Mouse (Mus musculus) kidney, adult 18-20 months (tissue): ENCODE results near the gene Gm21987.
A peak's percentile ranks its signal among the peaks of the same experiment; 100 is the strongest.

Experiments used
- DNase-seq: peaks from one replicate; pipeline ENCODE4 v3.0.0; 2021

Gm21987 gene

GRCm38 (mm10) chr16:38349881-38350280 is 3.0 kb downstream of the Gm21987 start:
- no peak for DNase-seq

- no peak for DNase-seq
Observed at GRCm38 (mm10) chr16:38350361-38350855, 3.6 kb downstream of the Gm21987 start.

DNA sequence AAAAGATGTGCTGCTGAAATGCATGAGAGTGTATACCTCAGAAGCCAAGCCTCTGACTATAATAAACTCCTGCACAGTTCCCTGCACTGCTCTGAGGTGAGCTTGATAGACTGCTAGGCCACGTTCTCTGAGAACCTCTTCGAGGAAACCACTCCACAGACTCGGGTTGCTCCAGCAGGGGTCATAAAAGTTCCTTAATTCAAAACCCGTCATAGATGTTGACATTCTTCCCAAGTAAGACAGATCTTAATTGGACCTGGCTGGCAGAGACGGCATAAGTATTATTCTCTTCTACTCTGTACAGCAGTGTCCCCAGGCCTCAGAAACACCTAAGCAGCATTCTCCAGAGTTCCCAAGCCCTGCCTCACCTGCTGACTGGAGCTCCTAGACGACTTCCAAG is 4.1 kb downstream of the Gm21987 start:
- no peak for DNase-seq

- peak; percentile 15 for DNase-seq
Observed at GRCm38 (mm10) chr16:38352031-38352430, 5.2 kb downstream of the Gm21987 start.

DNA sequence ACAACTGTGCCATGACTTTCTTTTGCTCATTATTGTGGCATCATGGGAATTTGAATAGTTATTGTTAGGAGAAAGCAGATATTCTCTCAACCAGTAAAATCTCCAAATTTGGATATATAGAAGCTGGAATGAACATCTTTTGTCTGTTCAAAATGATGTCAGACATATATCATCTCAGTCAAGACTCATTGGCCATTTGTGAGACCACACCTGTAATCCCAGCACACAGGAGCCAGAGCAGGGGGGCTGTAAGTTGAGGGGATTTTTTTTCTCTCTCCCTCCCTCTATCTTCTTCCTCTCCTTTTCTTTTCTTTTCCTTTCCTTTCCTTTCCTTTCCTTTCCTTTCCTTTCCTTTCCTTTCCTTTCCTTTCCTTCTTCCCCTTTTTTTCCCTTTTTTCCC is 6.0 kb downstream of the Gm21987 start:
- DNase-seq = no peak

- DNase-seq = no peak
Observed at GRCm38 (mm10) chr16:38353642-38354041, 6.8 kb downstream of the Gm21987 start.

DNA sequence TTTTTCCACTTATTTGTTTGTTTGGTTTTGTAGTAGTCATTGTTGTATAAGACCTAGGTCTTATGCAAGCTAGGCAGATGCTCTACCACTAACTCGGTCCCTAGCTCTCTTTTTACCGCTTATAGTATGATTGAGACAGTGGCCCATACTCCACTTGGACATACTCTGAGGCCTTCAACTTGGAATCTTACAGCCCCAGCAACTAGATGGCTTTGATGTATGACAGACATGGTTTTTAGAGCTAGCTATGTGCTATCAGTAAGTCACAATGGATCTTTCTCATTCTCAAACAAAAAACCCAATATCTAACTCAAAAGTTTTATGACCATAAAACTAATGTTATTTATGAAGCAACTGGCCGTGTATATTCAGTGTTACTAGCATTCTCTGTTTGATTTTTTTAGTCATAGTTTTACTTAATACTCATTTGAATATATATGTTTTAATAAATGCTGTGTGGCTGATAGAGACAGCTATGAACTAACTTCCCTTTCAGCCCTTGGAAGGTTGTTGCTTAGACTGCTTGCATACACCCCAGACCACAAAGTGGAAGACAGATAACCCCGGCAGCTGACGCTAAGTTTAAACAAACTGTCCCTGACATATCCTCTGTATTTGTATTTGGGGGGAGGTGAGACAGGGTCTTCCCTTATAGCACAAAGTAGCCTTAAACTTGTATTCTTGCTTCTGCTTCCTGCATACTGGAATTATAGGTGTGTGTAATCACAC is 7.5 kb downstream of the Gm21987 start:
- no peak for DNase-seq

DNA sequence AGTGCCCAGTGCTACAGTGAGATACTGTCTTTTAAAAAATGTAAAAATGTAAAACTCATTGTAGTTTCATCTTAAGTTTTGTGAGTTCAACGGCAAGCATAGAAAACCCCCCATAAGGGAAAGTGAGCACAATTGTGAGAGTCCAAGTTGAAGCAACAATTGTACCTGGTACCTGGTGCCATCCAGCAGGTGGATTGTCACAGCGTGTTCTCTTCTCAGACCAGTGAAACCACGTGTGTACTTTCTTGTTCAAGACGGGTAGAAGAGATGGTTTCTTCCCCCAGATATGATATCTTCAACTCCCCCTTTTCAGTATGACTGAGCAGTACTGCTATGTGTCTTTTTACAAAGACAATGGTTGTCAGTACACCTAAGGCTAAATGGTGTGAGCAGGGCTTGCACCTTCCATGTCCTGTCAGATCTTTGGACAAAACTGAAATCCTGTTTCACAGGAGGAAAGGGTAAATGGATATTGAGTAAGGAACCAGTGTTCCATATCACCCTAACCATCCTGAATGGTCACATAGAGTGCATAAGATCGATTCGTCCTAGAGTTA is 11.5 kb downstream of the Gm21987 start:
- no peak for DNase-seq

GRCm38 (mm10) chr16:38359241-38359640 is 12.4 kb downstream of the Gm21987 start:
- no peak for DNase-seq

DNA sequence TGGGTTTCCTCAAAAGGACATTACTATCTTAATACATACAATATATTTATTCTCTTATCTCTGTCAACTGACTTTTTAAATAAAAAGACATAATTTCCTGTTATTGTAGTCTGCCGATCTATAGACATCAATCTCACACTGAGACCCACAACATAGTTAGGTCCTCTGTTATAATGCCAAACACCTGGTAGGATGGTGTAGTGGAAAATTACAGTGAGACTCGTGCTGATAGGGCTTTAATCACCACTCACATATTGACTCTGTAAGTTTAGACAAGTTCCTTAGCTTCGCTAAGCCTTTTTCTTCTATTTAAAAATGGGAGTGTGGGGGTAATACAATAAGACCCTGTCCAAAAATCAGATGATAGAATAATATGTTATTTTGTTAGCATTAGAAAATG is 13.0 kb downstream of the Gm21987 start:
- no peak for DNase-seq

- no peak for DNase-seq
Observed at GRCm38 (mm10) chr16:38360317-38360716, 13.5 kb downstream of the Gm21987 start.

DNA sequence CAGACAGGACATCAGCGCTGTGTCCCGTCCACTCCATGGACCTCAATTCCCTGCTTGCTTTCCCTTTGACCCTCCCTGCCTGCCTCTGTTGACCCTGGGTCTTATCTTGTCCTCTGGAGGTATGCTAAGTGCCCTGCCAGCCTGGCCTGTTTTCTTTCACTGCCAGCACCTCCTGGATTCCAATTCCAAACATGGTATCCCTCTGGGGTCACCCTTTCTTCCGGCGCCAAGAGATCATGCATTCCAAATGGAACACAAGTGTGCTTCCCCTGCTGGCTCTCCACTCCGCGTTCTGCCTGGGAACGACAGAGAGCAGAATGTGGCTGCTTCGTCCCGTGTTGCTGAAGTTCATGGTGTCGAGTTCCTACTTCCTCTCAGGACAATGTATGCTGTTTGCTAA is 15.1 kb downstream of the Gm21987 start, which contains the start of gene Popdc2:
Popdc2 (plus strand) TSS at position 277 of the 400 bp plus-strand sequence.
- no peak for DNase-seq

- DNase-seq = no peak
Observed at GRCm38 (mm10) chr16:38362493-38363255, 15.8 kb downstream of the Gm21987 start.

DNA sequence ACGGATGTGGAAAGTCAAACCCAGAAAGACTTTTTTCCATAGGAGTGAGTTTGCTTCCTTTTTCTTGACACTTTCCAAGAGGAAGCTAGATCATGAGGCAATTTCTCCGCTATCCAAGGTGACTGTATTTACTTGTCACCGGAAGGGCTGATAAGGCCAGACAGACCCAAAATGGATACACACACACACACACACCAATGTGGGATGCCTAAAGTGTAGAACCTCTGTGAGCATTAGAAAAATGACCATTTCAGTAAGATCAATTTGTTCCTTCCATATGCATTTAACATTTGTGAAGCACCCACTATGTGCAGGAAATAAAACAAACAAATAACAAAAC is 16.4 kb downstream of the Gm21987 start:
- DNase-seq = no peak

GRCm38 (mm10) chr16:38363657-38364056 is 16.8 kb downstream of the Gm21987 start:
- no peak for DNase-seq

DNA sequence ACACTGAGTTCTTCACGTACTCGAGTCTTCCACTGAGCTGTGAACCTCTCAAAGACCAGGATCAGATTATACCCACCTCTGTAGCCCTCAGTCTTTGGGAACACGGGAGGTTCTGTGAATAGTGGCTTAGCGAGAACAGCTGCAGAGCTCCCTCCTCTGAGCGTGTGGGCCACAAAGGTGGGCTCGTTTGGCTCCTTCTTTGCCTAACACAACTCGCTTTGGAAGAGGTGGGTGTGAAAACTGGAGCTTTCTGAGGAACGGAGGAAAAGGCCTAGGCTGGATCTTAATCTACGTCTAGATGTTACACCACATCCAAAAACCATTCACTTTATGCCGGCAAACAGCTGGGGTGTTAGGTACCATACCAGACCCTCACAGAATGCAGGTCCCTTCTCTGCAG is 18.6 kb downstream of the Gm21987 start:
- no peak for DNase-seq

DNA sequence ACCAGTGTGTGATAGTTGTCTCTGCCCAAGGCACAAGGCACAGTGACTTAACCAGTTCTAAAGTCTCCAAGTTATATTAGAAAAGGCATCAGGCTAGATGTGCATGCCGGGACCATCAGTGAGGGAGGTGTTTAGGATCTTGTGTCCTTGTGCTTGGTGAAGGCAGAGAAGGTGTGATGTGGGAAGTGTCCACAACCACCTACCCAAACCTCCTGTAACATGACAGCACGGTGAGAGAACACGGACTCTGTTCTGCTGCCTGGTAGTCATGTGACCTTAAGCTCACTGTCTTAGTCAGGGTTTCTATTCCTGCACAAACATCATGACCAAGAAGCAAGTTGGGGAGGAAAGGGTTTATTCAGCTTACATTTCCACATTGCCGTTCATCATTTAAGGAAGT is 19.4 kb downstream of the Gm21987 start:
- no peak for DNase-seq

DNA sequence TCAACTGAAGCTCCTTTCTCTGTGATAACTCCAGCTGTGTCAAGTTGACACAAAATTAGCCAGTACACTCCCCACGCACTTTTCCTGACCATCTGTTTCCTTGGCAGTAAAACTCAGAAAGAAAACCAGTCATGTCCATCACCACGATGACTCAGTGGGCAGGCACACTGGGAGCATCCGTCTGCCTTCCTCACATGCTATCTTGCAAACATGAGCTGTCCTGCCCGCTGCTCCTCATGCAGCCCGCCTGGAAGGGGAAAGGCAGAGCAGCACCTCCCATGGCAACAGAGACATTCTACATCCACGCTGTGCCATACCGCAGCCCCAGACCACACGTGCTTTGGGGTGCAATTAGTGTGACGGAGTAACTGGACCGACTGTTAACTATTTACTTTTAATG is 21.5 kb downstream of the Gm21987 start:
- no peak for DNase-seq

GRCm38 (mm10) chr16:38369000-38369399 is 22.2 kb downstream of the Gm21987 start:
- no peak for DNase-seq

GRCm38 (mm10) chr16:38369431-38369830 is 22.6 kb downstream of the Gm21987 start:
- DNase-seq = no peak

- no peak for DNase-seq
Observed at GRCm38 (mm10) chr16:38369992-38370484, 23.2 kb downstream of the Gm21987 start.

- no peak for DNase-seq
Observed at GRCm38 (mm10) chr16:38370633-38371374, 24.0 kb downstream of the Gm21987 start.

GRCm38 (mm10) chr16:38371705-38372296 is 25.0 kb downstream of the Gm21987 start:
- no peak for DNase-seq
